ENCODE assay signal across 9 mouse cellular contexts in genomic region chr13:29835170-29835569, GRCm38 (mm10). TPM values are rescaled to one million over a fixed set of nuclear protein-coding genes. Genes with fewer than 3 reads are reported as not detected.
A peak's percentile ranks its signal among the peaks of the same experiment; 100 is the strongest.
DNase-seq lines count a peak whose midpoint lies in the region; ATAC-seq and TF ChIP-seq lines count a peak whose summit lies in the region.
"Had no signal": no experiment of that assay in that cellular context is flagged by ENCODE, and none has a peak within 500 bp of the region (broad histone marks: within the 10 kb centered on the region; RNA-seq: fewer than 3 reads in every experiment).

No protein-coding gene starts in this region.

- H3K4me2 ChIP-seq in hindbrain, postnatal 0 days (ENCODE audit: low read depth, low read length), result no peak overlapping the region
- no peak overlapping the region for H3K4me2 ChIP-seq in hindbrain, embryonic 16.5 days (ENCODE audit: low read length)
- no peak overlapping the region for H3K4me2 ChIP-seq in forebrain, embryonic 15.5 days (replicated peaks)
- H3K4me2 ChIP-seq: lung, embryonic 15.5 days had no signal

- no peak overlapping the region for H3K9ac ChIP-seq in hindbrain, postnatal 0 days (replicated peaks; ENCODE audit: low read length)
- H3K9ac ChIP-seq in hindbrain, embryonic 16.5 days (ENCODE audit: low read depth, low read length), result no peak overlapping the region
- H3K9ac ChIP-seq in forebrain, embryonic 15.5 days (replicated peaks), result no peak overlapping the region
- H3K9ac ChIP-seq: lung, embryonic 15.5 days had no signal

- H3K27ac ChIP-seq in hindbrain, postnatal 0 days, result no peak overlapping the region
- no peak overlapping the region for H3K27ac ChIP-seq in hindbrain, embryonic 16.5 days (ENCODE audit: low read depth, low read length)
- H3K27ac ChIP-seq in forebrain, embryonic 15.5 days (replicated peaks), result no peak overlapping the region
- H3K27ac ChIP-seq: lung, embryonic 15.5 days had no signal

- DNase-seq in hindbrain, postnatal 0 days (ENCODE audit: low spot score), result peak; percentile 85
- DNase-seq in B cell, adult 2 months, result peak; percentile 46 to 47
- peak; percentile 26 for DNase-seq in MEL-GATA-1-ER (ENCODE audit: extremely low read depth, low read depth)
- DNase-seq in layer of hippocampus, adult 9-10 months (ENCODE audit: low spot score), result peak; percentile 47
- peak; percentile 27 for DNase-seq in skeletal muscle tissue, adult 2 months (ENCODE audit: low read depth, low spot score)

- H3K27me3 ChIP-seq in hindbrain, postnatal 0 days (ENCODE audit: insufficient read depth, low read length), result no peaks in the 10 kb centered on the region
- H3K27me3 ChIP-seq in hindbrain, embryonic 16.5 days (replicated peaks; ENCODE audit: control insufficient read depth, insufficient read depth, low read length), result no peaks in the 10 kb centered on the region
- no peaks in the 10 kb centered on the region for H3K27me3 ChIP-seq in forebrain, embryonic 15.5 days
- H3K27me3 ChIP-seq: lung, embryonic 15.5 days had no signal

- no peak for ATAC-seq in hindbrain, postnatal 0 days
- no peak for ATAC-seq in hindbrain, embryonic 16.5 days
- peak; percentile 72 for ATAC-seq in common myeloid progenitor, adult 5-6 weeks (replicated peaks; ENCODE audit: low read depth, poor library complexity, severe bottlenecking)
- no peak for ATAC-seq in forebrain, embryonic 15.5 days (replicated peaks)

- no peaks in the 10 kb centered on the region for H3K4me1 ChIP-seq in hindbrain, postnatal 0 days (ENCODE audit: insufficient read depth, low read length)
- peaks cover 3% of the 10 kb centered on the region; the same call in 1 of the 2 replicates for H3K4me1 ChIP-seq in hindbrain, embryonic 16.5 days (ENCODE audit: control insufficient read depth, insufficient read depth, low read depth, low read length)
- peaks cover 45% of the 10 kb centered on the region for H3K4me1 ChIP-seq in forebrain, embryonic 15.5 days
- H3K4me1 ChIP-seq: lung, embryonic 15.5 days had no signal

- H3K36me3 ChIP-seq in hindbrain, postnatal 0 days (ENCODE audit: insufficient read depth, low read length), result no peaks in the 10 kb centered on the region
- no peaks in the 10 kb centered on the region for H3K36me3 ChIP-seq in hindbrain, embryonic 16.5 days (ENCODE audit: control insufficient read depth, insufficient read depth, low read length)
- no peaks in the 10 kb centered on the region for H3K36me3 ChIP-seq in forebrain, embryonic 15.5 days

- TF ChIP-seq CTCF in hindbrain, postnatal 0 days (IDR thresholded peaks at IDR 0.05; ENCODE audit: low read depth), result peak; percentile 85

- H3K4me3 ChIP-seq in hindbrain, postnatal 0 days (ENCODE audit: low read length), result no peak overlapping the region
- no peak overlapping the region for H3K4me3 ChIP-seq in hindbrain, embryonic 16.5 days (ENCODE audit: low read length)
- no peak overlapping the region for H3K4me3 ChIP-seq in forebrain, embryonic 15.5 days
- H3K4me3 ChIP-seq: lung, embryonic 15.5 days had no signal

- H3K9me3 ChIP-seq in hindbrain, postnatal 0 days (ENCODE audit: low read length), result no peaks in the 10 kb centered on the region
- H3K9me3 ChIP-seq in hindbrain, embryonic 16.5 days (ENCODE audit: control insufficient read depth, low read length), result no peaks in the 10 kb centered on the region
- no peaks in the 10 kb centered on the region for H3K9me3 ChIP-seq in forebrain, embryonic 15.5 days
- H3K9me3 ChIP-seq: lung, embryonic 15.5 days had no signal

- WGBS in hindbrain, postnatal 0 days, result 20% methylated on average over 4 of the region's 4 CpGs
- WGBS in hindbrain, embryonic 16.5 days, result 43% methylated on average over 4 of the region's 4 CpGs
- 26% methylated on average over 4 of the region's 4 CpGs for WGBS in forebrain, embryonic 15.5 days

RNA-seq across cellular contexts. Expression of gene Cdkal1, which starts 20.3 kb away (rescaled TPM):
- total RNA-seq in hindbrain, postnatal 0 days (2014; rRNA removed), result 10.7 and 11.1 TPM in 2 replicates
- 18.9 and 19.5 TPM in 2 replicates for polyA plus RNA-seq in hindbrain, postnatal 0 days (2015; fragmentation: Nextera tagmentation; extraction: Ambion mirVana)
- polyA plus RNA-seq in hindbrain, embryonic 16.5 days (2015; fragmentation: Nextera tagmentation; extraction: Ambion mirVana), result 19.4 and 20.9 TPM in 2 replicates
- total RNA-seq in common myeloid progenitor, adult 5-6 weeks (2017), result 62.7 and 73.0 TPM in 2 replicates
- polyA plus RNA-seq in forebrain, embryonic 15.5 days (2015; fragmentation: Nextera tagmentation; extraction: Ambion mirVana), result 27.8 and 28.0 TPM in 2 replicates

Comparison
In these comparisons a context has a peak if more than half of its experiments do, and no peak if none do; other contexts are left out.
1. DNase-seq: peak in every context shown above with its lines; median percentile 85 in hindbrain, postnatal 0 days; 47 in layer of hippocampus, adult 9-10 months; 46 in B cell, adult 2 months; 27 in skeletal muscle tissue, adult 2 months; 26 in MEL-GATA-1-ER.